Mouse (Mus musculus): ENCODE results near the gene Gm6370.
"Not testable (repeated sequence)": the region's sequence is repeated elsewhere in the genome, so short reads cannot be mapped to it uniquely, and the experiment has no call there.

- TF ChIP-seq CTCF (IDR thresholded peaks at IDR 0.05 in 2 of 3, conservative IDR thresholded peaks at IDR 0.05 in 1 of 3; ENCODE audit: control insufficient read depth in 1 of 3, insufficient read depth in 1 of 3, low read depth in 2 of 3, low read length in 3 of 3, poor library complexity in 1 of 3, severe bottlenecking in 1 of 3); POLR2A (IDR thresholded peaks at IDR 0.05; ENCODE audit: control insufficient read depth in 1 of 2, insufficient read depth in 1 of 2, low read depth in 1 of 2, low read length in 2 of 2, poor library complexity in 1 of 2); SIN3A (IDR thresholded peaks at IDR 0.05; ENCODE audit: low read length); MEF2A (IDR thresholded peaks at IDR 0.05; ENCODE audit: extremely low read depth, insufficient replicate concordance, low read depth, low read length, poor library complexity, severe bottlenecking); EP300 (IDR thresholded peaks at IDR 0.05; ENCODE audit: low read depth in 1 of 2, low read length in 2 of 2); HCFC1 (IDR thresholded peaks at IDR 0.05; ENCODE audit: low read depth, low read length); GATA1 (IDR thresholded peaks at IDR 0.05; ENCODE audit: low read depth, low read length); ZMIZ1 (IDR thresholded peaks at IDR 0.05; ENCODE audit: low read depth, low read length); MAX (IDR thresholded peaks at IDR 0.05; ENCODE audit: low read length); TBP (IDR thresholded peaks at IDR 0.05; ENCODE audit: low read depth, low read length); USF2 (IDR thresholded peaks at IDR 0.05; ENCODE audit: borderline replicate concordance in 1 of 2, insufficient read depth in 1 of 2, low read depth in 1 of 2, low read length in 2 of 2); ZC3H11A (IDR thresholded peaks at IDR 0.05; ENCODE audit: low read depth, low read length); SMC3 (IDR thresholded peaks at IDR 0.05; ENCODE audit: low read depth, low read length); RAD21 (IDR thresholded peaks at IDR 0.05; ENCODE audit: low read depth, low read length): not testable (repeated sequence)
Observed at GRCm38 (mm10) chr5:146513823-146514222, 22.7 kb downstream of the Gm6370 start, which contains the start of gene Gm3402.

Measured in MEL (cell line).